Mouse (Mus musculus) embryonic facial prominence, embryonic 13.5 days (tissue): ENCODE results near the gene Tnc. TPM values are rescaled to one million over a fixed set of nuclear protein-coding genes. Genes with fewer than 3 reads are reported as not detected.

Experiments
- ATAC-seq: fragments of 200-750 bp; cut with Nextera tagmentation; 2 replicates; pipeline ENCODE4 v1.8.0; 2017; ENCODE audit warnings: low read depth; ENCODE audit not compliant: insufficient number of reproducible peaks, insufficient read depth, low FRiP score, low TSS enrichment
- H3K27ac ChIP-seq: fragments of 300-500 bp; sonication (generic); 2 replicates; pipeline ENCODE4 v1.5.1; 2015; ENCODE audit warnings: moderate library complexity, mild to moderate bottlenecking, inconsistent platforms
- H3K27me3 ChIP-seq: fragments of 300-500 bp; sonication (generic); 2 replicates; pipeline ENCODE4 v1.6.1; 2015; ENCODE audit warnings: mild to moderate bottlenecking, inconsistent platforms
- H3K36me3 ChIP-seq: fragments of 300-500 bp; sonication (generic); 2 replicates; pipeline ENCODE4 v1.6.1; 2015; ENCODE audit warnings: mild to moderate bottlenecking, inconsistent platforms
- H3K4me1 ChIP-seq: fragments of 300-500 bp; sonication (generic); 2 replicates; pipeline ENCODE4 v1.6.1; 2015; ENCODE audit warnings: inconsistent platforms
- H3K4me2 ChIP-seq: fragments of 300-500 bp; sonication (generic); 2 replicates; pipeline ENCODE4 v1.6.1; 2015; ENCODE audit warnings: moderate library complexity, mild to moderate bottlenecking, inconsistent platforms
- H3K4me3 ChIP-seq: fragments of 300-500 bp; sonication (generic); 2 replicates; pipeline ENCODE4 v1.5.1; 2015; ENCODE audit warnings: mild to moderate bottlenecking, inconsistent platforms
- H3K9ac ChIP-seq: fragments of 300-500 bp; sonication (generic); 2 replicates; pipeline ENCODE4 v1.6.1; 2015; ENCODE audit warnings: mild to moderate bottlenecking, inconsistent platforms
- H3K9me3 ChIP-seq: fragments of 300-500 bp; sonication (generic); 2 replicates; pipeline ENCODE4 v1.6.1; 2016; ENCODE audit warnings: inconsistent platforms
- WGBS: fragments of 180-500 bp; shearing (Covaris S2); methylation state at CpG from one replicate; pipeline ENCODE4 v1.1.7; 2015; ENCODE audit warnings: mixed read lengths; 5-methylcytosine and 5-hydroxymethylcytosine counted together
- polyA plus RNA-seq: library from polyadenylated mRNA; unstranded; fragments of >200 nt; fragmentation: Nextera tagmentation; extraction: Ambion mirVana; gene quantifications from 2 replicates; pipeline ENCODE4 v1.2.1, GENCODE M21; 2015

Tnc gene
- polyA plus RNA-seq, 1 experiment from 2014 or later = 48.0 TPM

DNA sequence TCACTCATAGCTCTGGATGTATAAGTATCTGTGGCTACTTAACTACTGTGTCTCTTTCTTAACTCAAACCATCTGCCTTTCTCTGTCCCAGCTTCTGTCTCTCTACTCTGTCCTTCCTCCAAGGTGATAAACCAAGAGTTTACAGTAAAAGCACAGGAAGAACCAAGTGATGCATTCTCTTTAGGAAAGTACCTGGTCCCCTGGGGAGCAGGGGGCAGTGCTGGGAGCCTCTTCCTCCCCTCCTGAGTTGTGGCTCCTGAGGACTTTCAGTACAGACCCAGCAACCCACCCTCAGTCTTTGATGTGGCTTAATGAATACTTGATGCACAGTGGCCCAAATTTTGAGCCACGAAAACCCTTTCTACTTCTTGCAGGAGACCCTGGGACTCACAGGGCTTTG, 118.6 kb downstream of the Tnc start:
- ATAC-seq = no peak
- no peaks in the 10 kb centered on the region for H3K27me3 ChIP-seq
- H3K27ac ChIP-seq = no peak overlapping the region
- no peak overlapping the region for H3K4me3 ChIP-seq
- 56% methylated on average over 1 of the region's 1 CpGs for WGBS
- no peak overlapping the region for H3K4me2 ChIP-seq
- no peaks in the 10 kb centered on the region for H3K36me3 ChIP-seq
- H3K9me3 ChIP-seq = peaks cover 3% of the 10 kb centered on the region; the same call in 1 of the 2 replicates
- H3K4me1 ChIP-seq = 0 out of 2 replicates have a peak, but pooled peaks cover 5% of the 10 kb centered on the region
- H3K9ac ChIP-seq = no peak overlapping the region

DNA sequence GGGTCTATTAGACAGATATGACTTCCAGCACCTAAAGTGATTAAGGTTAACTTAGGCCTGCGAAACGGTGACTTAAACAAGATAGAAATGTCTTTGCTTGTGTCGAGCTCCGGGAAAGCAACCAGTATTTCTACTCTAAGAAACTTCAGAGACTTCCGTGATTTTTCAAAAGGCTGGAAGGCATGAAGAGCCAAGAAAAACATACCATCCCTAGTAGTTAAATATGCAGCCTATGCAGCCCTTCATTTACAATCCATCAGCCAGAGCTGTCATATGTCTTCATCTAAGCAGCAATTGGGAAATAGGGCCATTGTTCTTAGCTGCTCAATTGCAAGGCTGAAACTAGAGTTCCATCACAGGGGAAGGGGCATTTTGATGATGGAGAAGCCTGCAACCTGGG, 129.6 kb downstream of the Tnc start:
- Histone ChIP-seq H3K27ac (no peak overlapping the region), H3K4me2 (no peak overlapping the region), H3K4me3 (no peak overlapping the region), H3K36me3 (no peaks in the 10 kb centered on the region), H3K9me3 (no peaks in the 10 kb centered on the region), H3K9ac (no peak overlapping the region), H3K27me3 (no peaks in the 10 kb centered on the region), H3K4me1 (no peaks in the 10 kb centered on the region)
- no peak for ATAC-seq
- WGBS = 63% methylated on average over 5 of the region's 5 CpGs

DNA sequence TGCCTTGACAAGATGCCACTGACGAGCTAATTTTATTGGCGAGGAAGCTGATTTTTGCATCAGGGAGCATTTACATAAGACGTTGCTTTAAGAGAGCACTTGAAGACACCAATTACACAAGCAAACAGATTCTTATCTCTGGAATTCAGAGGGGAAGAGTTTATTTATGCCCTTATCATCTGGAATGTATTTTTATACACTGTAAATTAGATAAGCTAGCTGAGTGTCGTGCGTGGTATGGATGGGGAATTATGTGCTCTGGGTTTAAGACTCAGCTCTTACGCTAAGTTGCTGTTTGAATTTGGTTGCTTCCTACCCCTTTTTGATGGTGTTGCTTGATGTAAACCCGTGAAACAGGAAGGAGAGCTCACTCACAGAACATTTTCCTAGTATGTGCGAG, 130.1 kb downstream of the Tnc start:
- no peak for ATAC-seq
- Histone ChIP-seq H3K4me3 (no peak overlapping the region), H3K27me3 (no peaks in the 10 kb centered on the region), H3K9me3 (no peaks in the 10 kb centered on the region), H3K4me1 (no peaks in the 10 kb centered on the region), H3K36me3 (no peaks in the 10 kb centered on the region), H3K9ac (no peak overlapping the region), H3K4me2 (no peak overlapping the region), H3K27ac (no peak overlapping the region)
- WGBS = 60% methylated on average over 8 of the region's 8 CpGs

DNA sequence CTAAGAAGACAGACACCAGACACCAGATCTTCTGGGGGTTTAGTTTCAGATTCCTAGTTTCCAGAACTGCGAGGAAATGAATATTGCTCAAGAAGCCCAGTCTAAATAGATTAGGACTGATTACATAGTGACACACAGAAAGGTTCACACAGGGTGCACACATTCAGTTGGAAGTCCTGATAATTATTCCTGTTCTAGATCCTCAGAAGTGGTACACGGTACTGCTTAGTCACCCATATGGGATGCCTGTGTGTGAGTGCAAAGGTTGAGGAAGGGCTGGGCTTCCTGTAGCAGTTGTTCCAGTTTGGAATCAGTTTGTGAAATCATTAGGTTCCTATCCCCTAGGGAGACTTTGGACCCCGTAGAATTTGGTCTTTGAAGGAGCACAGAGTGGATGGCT, 130.5 kb downstream of the Tnc start:
- Histone ChIP-seq H3K9ac (no peak overlapping the region), H3K4me2 (no peak overlapping the region), H3K27ac (no peak overlapping the region), H3K27me3 (no peaks in the 10 kb centered on the region), H3K36me3 (no peaks in the 10 kb centered on the region), H3K4me3 (no peak overlapping the region), H3K9me3 (no peaks in the 10 kb centered on the region), H3K4me1 (no peaks in the 10 kb centered on the region)
- WGBS = 61% methylated on average over 3 of the region's 3 CpGs
- ATAC-seq = no peak

Other genes with a start within 250 kb of the Tnc start
- 0.08 TPM in 1 of 2 replicates, not detected in the other for gene Tnfsf8, start 185.7 kb downstream of the Tnc start, polyA plus RNA-seq